ENCODE assay signal across 8 mouse cellular contexts in genomic region chr10:77211116-77211570, GRCm38 (mm10). TPM values are rescaled to one million over a fixed set of nuclear protein-coding genes. Genes with fewer than 3 reads are reported as not detected.
DNase-seq lines count a peak whose midpoint lies in the region; ATAC-seq lines count a peak whose summit lies in the region.

No protein-coding gene starts in this region.

- DNase-seq in 3134 (ENCODE audit: extremely low read depth, insufficient read length, low spot score) = peak; percentile 85
- peak; percentile 68 for DNase-seq in MEL-GATA-1-ER (ENCODE audit: extremely low read depth, low read depth)
- peak; percentile 66 to 70 for DNase-seq in heart, postnatal 36 days
- DNase-seq in liver = peak; percentile 87
- peak; percentile 40 for DNase-seq in ovary, postnatal 36 days (ENCODE audit: low spot score)
- no peak for DNase-seq in cerebellum, adult 11 months

- intact Hi-C loops in heart, postnatal 36 days (cut with DNase I) = no loop called here

- ATAC-seq in erythroblast, adult 5-6 weeks (replicated peaks; ENCODE audit: low FRiP score, poor library complexity, severe bottlenecking) = peak; percentile 90
- ATAC-seq in inflammation-experienced regulatory T-cells, adult 6 months = no peak

RNA-seq across cellular contexts. Expression of gene Col18a1, which starts 44.8 kb away (rescaled TPM):
- not detected in 2 replicates for total RNA-seq in erythroblast, adult 5-6 weeks (2015; ENCODE audit: low replicate concordance)
- total RNA-seq in erythroblast, adult 5-6 weeks (2017; ENCODE audit: low replicate concordance) = under 0.01 TPM in 1 of 2 replicates, not detected in the other
- 10 to 100 TPM; 11.4 to 12.0 TPM for total RNA-seq in heart, postnatal 36 days (2021)
- under 1 TPM in 2 of 3 experiments, not detected in 1; 0.09 to 0.11 TPM for polyA plus RNA-seq in inflammation-experienced regulatory T-cells, adult 6 months (2017; shearing (Covaris generic))

RNA-seq across cellular contexts. Expression of gene Pofut2, which starts 47.9 kb away (rescaled TPM):
- 0.77 and 2.9 TPM in 2 replicates for total RNA-seq in erythroblast, adult 5-6 weeks (2015; ENCODE audit: low replicate concordance)
- 2.0 and 3.4 TPM in 2 replicates for total RNA-seq in erythroblast, adult 5-6 weeks (2017; ENCODE audit: low replicate concordance)
- 10 to 100 TPM; 39.2 to 40.7 TPM for total RNA-seq in heart, postnatal 36 days (2021)
- 10 to 100 TPM; 19.4 to 24.9 (median 19.8) TPM for polyA plus RNA-seq in inflammation-experienced regulatory T-cells, adult 6 months (2017; shearing (Covaris generic))

Comparison
In these comparisons a context has a peak if more than half of its experiments do, and no peak if none do; other contexts are left out.
1. RNA of gene Col18a1, which starts 44.8 kb away (total RNA-seq): 11.4 to 12.0 TPM in heart, postnatal 36 days; under 0.01 TPM in erythroblast, adult 5-6 weeks; every median in the first group is over 10 times any median in the second.
2. RNA of gene Pofut2, which starts 47.9 kb away (total RNA-seq): 39.2 to 40.7 TPM in heart, postnatal 36 days; 0.77 to 3.4 TPM in erythroblast, adult 5-6 weeks; every median in the first group is over 4 times any median in the second.